Mouse (Mus musculus) cortical plate, adult 2 months (tissue): ENCODE measurements around the gene Slc5a6.
"Not testable (repeated sequence)": the region's sequence is repeated elsewhere in the genome, so short reads cannot be mapped to it uniquely, and the experiment has no call there.

Experiments used
- CTCF ChIP-seq: fragments of 200-500 bp; IDR thresholded peaks from 2 replicates; pipeline ENCODE4 v1.5.1; 2011; ENCODE audit warnings: mild to moderate bottlenecking, control low read depth, low read length; ENCODE audit not compliant: insufficient read depth; ENCODE audit errors: extremely low read depth
- POLR2A ChIP-seq: fragments of 200-500 bp; IDR thresholded peaks from 2 replicates; pipeline ENCODE4 v1.6.1; 2011; ENCODE audit warnings: mild to moderate bottlenecking, low read length, control low read depth; ENCODE audit not compliant: insufficient read depth; ENCODE audit errors: extremely low read depth

- not testable (repeated sequence) for TF ChIP-seq POLR2A, CTCF
These were observed 5.0 kb upstream of the Slc5a6 start for GRCm38 (mm10) chr5:31053728-31054127.
